Mouse (Mus musculus) embryonic facial prominence, embryonic 12.5 days (tissue): Measurements from ENCODE around the gene Clec2h. TPM values are rescaled to one million over a fixed set of nuclear protein-coding genes. Genes with fewer than 3 reads are reported as not detected.
"Not testable (repeated sequence)": the region's sequence is repeated elsewhere in the genome, so short reads cannot be mapped to it uniquely, and the experiment has no call there.

Experiments used
- ATAC-seq: fragments of 200-750 bp; cut with Nextera tagmentation; 2 replicates; pipeline ENCODE4 v1.8.0; 2017; ENCODE audit not compliant: insufficient number of reproducible peaks, insufficient read depth, low FRiP score, low TSS enrichment
- H3K27ac ChIP-seq: fragments of 300-500 bp; sonication (generic); 2 replicates; pipeline ENCODE4 v1.5.1; 2016; ENCODE audit warnings: mild to moderate bottlenecking
- H3K27me3 ChIP-seq: fragments of 300-500 bp; sonication (generic); 2 replicates; pipeline ENCODE4 v1.6.1; 2016; ENCODE audit warnings: mild to moderate bottlenecking, moderate library complexity
- H3K36me3 ChIP-seq: fragments of 300-500 bp; sonication (generic); 2 replicates; pipeline ENCODE4 v1.6.1; 2016; ENCODE audit warnings: mild to moderate bottlenecking
- H3K4me1 ChIP-seq: fragments of 300-500 bp; sonication (generic); 2 replicates; pipeline ENCODE4 v1.6.1; 2016
- H3K4me2 ChIP-seq: fragments of 300-500 bp; sonication (generic); replicated peaks from 2 replicates; pipeline ENCODE4 v1.6.1; 2016; ENCODE audit warnings: mild to moderate bottlenecking, moderate library complexity
- H3K4me3 ChIP-seq: fragments of 300-500 bp; sonication (generic); 2 replicates; pipeline ENCODE4 v1.5.1; 2016; ENCODE audit warnings: mild to moderate bottlenecking
- H3K9ac ChIP-seq: fragments of 300-500 bp; sonication (generic); 2 replicates; pipeline ENCODE4 v1.6.1; 2016; ENCODE audit warnings: mild to moderate bottlenecking, moderate library complexity
- H3K9me3 ChIP-seq: fragments of 300-500 bp; sonication (generic); 2 replicates; pipeline ENCODE4 v1.6.1; 2016; ENCODE audit warnings: mild to moderate bottlenecking, moderate library complexity
- WGBS: fragments of 180-500 bp; shearing (Covaris S2); methylation state at CpG from one replicate; pipeline ENCODE4 v1.1.7; 2016; 5-methylcytosine and 5-hydroxymethylcytosine counted together
- polyA plus RNA-seq: library from polyadenylated mRNA; unstranded; fragments of >200 nt; fragmentation: Nextera tagmentation; extraction: Ambion mirVana; gene quantifications from 2 replicates; pipeline ENCODE4 v1.2.1, GENCODE M21; 2016

Clec2h gene
- polyA plus RNA-seq: not detected in 2 replicates

DNA sequence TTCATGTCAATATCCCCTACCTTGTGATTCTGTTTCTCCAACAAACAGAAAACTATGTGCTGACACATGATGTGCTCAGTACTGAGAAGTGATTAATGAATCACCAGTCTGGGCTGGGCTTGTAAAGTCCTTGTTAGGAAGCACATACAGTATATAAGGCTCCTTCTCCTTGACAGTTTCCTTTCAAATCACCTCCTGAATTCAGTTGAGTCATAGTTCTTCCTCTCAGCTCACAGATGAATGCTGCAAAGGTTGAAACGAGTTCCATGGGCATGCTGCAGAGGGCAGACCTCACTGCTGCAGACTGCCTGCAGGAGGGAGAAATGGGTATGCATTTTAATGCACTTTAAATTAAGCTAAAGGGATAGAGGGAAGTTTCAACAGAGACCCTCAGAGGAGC is at the start of gene Clec2h:
Gene Clec2h (plus strand): TSS at position 180 of the 400 bp plus-strand sequence.
- Histone ChIP-seq H3K4me1 (no peaks in the 10 kb centered on the region), H3K27ac (no peak within 1 kb of the TSS), H3K4me3 (no peak within 1 kb of the TSS), H3K27me3 (no peaks in the 10 kb centered on the region), H3K9ac (no peak within 1 kb of the TSS), H3K4me2 (no peak within 1 kb of the TSS), H3K36me3 (no peaks in the 10 kb centered on the region), H3K9me3 (no peaks in the 10 kb centered on the region)
- 21% methylated on average over 1 of the region's 1 CpGs for WGBS
- no peak for ATAC-seq

DNA sequence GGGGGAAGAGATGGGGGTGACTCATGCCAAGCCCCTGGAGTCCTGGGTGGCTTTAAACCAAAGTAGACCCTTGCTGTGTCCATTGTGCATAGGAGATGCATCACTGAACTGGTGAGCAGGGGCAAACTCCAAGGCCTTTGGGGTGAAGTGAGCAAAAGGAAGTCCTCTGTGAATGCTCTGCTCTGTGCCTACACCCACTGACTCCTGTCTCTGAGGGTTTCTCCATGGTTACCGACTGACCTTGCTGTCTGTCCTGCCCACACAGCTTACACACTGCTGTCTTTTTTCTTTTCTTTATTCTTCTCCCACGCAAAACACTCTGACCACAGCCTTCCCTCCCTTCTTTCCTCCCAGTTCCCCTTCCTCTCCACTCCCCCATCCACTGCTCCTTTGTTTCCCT is 39.5 kb upstream of the Clec2h start:
- Histone ChIP-seq H3K4me1 (no peaks in the 10 kb centered on the region), H3K4me2 (no peak overlapping the region), H3K36me3 (no peaks in the 10 kb centered on the region), H3K9me3 (no peaks in the 10 kb centered on the region), H3K4me3 (no peak overlapping the region), H3K27me3 (no peaks in the 10 kb centered on the region), H3K9ac (no peak overlapping the region), H3K27ac (no peak overlapping the region)
- no peak for ATAC-seq
- 76% methylated on average over 2 of the region's 2 CpGs for WGBS

DNA sequence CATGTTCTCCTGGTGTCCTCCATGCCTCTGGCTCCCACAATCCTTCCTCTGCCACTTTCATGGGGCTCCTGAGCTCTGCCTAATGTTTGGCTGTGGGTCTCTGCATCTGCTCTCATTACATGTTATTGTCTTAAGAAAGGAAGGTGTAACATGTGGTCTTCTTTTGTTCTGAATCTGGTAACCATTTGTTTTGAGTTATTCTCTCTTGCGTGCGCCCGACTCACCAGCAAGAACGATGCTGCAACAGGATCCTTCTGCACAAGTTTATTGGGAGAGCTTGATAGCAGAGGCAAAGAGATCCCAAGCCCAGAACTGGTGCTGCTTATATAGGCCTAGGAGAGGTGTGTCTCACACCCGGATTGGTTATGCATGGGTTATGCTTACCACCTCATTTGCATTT is 38.8 kb upstream of the Clec2h start, which contains the start of gene Klrb1a:
Gene Klrb1a (minus strand): TSS at position 101 of the 400 bp plus-strand sequence.
- H3K4me3 ChIP-seq, H3K27me3 ChIP-seq, H3K9ac ChIP-seq, H3K27ac ChIP-seq, ATAC-seq, H3K36me3 ChIP-seq, H3K4me1 ChIP-seq, H3K9me3 ChIP-seq, H3K4me2 ChIP-seq: not testable (repeated sequence)
- 89% methylated on average over 5 of the region's 5 CpGs for WGBS

DNA sequence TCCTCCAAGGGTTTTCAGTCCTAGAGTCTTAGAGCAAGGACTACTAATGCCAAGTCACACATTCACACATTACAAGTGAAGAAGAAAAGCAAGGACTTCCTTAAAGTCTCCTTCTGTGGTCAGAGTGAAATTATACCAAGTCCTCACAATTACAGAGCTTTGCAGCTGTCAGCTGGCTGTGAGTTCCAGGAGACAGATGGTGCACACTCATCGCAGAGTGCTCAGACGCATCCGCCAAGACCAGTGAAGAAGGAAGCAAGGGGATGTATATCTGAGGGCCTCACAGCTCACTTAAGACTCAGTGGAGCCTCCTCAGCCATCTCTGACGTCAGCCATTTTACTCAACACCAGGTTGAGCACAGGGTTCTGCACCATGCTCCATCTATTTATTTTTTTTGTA is 37.8 kb upstream of the Clec2h start:
- no peak overlapping the region for H3K27ac ChIP-seq
- no peaks in the 10 kb centered on the region for H3K36me3 ChIP-seq

DNA sequence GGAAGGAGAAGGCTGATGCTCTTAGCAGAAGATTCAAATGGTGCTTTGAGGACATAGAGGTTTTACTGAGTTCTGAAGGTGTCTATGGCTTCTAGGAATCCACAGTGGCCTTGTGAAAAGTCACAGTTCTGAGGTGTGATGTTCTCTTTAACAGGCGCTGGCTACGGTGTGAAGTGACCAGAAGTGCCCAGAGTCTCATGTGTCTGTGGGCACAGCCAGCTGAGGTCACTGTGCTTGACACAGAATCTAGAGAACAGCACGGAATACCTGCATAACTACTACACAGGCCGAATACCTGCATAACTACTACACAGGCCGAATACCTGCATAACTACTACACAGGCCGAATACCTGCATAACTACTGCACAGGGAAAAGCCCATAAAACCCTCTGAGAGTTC is 36.9 kb upstream of the Clec2h start:
- not testable (repeated sequence) for H3K9me3 ChIP-seq, H3K27me3 ChIP-seq, H3K4me1 ChIP-seq, H3K4me3 ChIP-seq, H3K9ac ChIP-seq, H3K27ac ChIP-seq, H3K4me2 ChIP-seq, H3K36me3 ChIP-seq, ATAC-seq
- WGBS: 90% methylated on average over 6 of the region's 6 CpGs

More for the DNA sequence above, 37.8 kb upstream of the Clec2h start:
- Histone ChIP-seq H3K4me3 (no peak overlapping the region), H3K9ac (no peak overlapping the region), H3K4me1 (no peaks in the 10 kb centered on the region), H3K4me2 (no peak overlapping the region), H3K27me3 (no peaks in the 10 kb centered on the region), H3K9me3 (no peaks in the 10 kb centered on the region)
- no peak for ATAC-seq
- 84% methylated on average over 4 of the region's 4 CpGs for WGBS

DNA sequence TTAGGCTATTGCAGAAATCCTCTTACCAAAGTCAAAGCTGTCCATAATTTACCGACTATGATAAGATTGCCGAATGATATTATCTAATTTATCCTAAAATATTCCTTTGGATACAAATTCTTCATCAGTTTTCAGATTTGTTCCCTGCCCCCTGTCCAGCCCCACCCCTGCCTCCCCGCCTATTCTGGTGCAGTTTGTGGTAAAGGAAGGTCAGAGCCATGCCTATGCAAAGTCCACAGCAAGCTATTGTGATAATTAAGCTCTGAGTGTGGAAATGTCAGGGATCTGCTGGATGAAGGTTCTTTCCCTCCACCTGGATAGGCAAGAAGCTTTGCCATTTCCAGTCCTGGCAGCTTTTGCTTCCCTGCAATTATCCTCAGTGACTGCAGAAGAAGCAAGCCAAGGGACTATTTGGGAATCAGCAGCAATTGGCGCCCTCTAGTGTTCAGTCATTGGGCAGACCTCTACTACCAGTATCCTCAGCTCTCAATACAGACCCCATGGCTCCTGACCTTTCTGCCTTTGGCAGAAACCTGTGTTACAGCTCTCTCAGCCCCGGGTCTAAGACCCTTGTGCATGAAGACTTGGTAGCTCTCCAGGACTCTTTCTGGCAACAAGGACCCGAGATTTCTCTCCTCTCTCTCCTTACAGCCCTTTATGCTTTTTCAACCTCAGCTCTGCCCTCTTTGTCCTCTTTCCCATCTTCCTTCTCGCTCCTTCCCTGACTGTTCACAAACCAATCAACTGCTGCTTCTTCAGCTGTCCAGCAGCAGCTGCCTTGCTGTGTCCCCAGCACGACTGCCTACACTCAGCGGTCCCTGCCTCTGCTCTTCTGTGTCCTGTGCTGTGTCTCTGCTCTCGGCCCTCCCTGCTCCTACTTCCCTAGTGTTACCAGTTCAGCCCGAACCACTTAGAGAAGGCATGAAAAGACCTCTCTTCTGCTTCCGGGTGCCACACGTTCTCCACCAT is 32.1 kb upstream of the Clec2h start:
- not testable (repeated sequence) for H3K27ac ChIP-seq, H3K27me3 ChIP-seq, H3K4me2 ChIP-seq, H3K9me3 ChIP-seq, H3K4me1 ChIP-seq, H3K4me3 ChIP-seq, H3K9ac ChIP-seq, H3K36me3 ChIP-seq
- WGBS: 58% methylated on average over 13 of the region's 13 CpGs
- ATAC-seq: peak; percentile 76; the same call in 1 of the 2 replicates

DNA sequence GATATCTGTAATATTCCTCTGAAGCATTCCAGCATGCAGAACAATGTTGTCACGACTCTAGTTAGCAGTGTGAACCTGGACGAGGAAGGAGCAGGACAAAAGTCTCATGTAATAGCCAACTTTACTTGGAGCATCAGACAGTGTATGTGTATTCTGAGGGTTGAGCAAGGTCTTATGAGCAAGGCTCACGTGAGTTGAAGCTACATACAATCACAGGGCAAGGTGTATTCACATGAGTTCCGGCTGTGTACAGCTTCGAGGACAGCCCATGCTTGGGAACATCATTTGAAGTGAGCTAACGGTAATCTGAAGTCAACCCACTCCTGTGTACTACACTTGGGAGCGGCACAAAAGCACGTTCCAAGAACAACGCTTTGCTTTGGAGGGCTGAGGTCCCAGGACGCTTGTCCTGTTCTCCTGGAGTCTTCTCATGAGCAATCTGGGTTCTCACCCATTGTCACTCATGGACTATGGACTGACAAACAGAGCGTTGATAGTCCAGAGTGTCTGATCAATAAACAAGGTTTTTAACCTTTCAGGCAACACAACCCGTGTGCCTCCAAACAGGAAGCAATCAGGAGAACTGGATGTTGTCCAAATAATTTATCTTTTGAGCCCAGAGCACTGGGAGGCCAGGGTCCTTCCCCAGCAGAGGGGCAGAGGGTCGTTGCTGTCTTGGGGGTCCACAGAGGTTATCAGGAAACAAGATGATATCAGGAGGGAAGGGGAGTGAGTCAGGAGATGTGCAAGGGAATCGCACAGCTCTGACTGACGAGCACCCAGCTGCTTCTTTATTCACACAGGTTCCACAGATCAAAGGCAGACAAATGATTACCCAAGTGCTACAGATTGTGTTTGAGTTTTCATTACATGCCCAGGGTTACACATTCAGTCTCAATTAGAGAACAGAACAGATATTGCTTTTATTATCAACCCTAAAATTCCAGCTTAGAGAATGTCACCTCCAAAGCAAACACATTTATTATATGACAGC is 31.0 kb upstream of the Clec2h start:
- H3K4me3 ChIP-seq, H3K4me2 ChIP-seq, H3K36me3 ChIP-seq, H3K9me3 ChIP-seq, H3K27me3 ChIP-seq, H3K4me1 ChIP-seq, ATAC-seq, H3K27ac ChIP-seq, H3K9ac ChIP-seq: not testable (repeated sequence)
- 78% methylated on average over 15 of the region's 15 CpGs for WGBS

DNA sequence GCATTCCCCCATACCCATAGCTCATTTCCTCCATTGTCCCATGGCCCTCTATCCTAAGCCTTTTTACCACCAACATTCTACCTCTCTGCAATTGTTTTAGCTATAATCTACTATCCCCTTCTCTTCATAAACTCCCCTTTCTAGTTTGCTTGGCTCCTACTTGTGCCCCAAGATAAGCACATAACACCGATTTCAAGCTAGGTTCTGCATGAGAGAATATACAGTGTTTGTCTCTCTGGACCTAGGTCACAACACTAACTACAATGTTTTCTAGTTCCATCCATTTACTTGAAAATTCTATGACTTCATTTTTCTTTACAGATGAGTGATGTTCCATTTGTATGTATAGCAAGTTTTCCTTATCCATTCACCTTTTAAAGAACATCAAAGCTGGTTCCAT is 21.5 kb upstream of the Clec2h start:
- no peaks in the 10 kb centered on the region for H3K9me3 ChIP-seq
- no peak overlapping the region for H3K4me3 ChIP-seq
- H3K4me1 ChIP-seq: no peaks in the 10 kb centered on the region
- no peaks in the 10 kb centered on the region for H3K27me3 ChIP-seq
- no peak for ATAC-seq
- no peak overlapping the region for H3K4me2 ChIP-seq
- H3K27ac ChIP-seq: no peak overlapping the region
- 91% methylated on average over 1 of the region's 1 CpGs for WGBS
- no peaks in the 10 kb centered on the region for H3K36me3 ChIP-seq
- H3K9ac ChIP-seq: no peak overlapping the region

DNA sequence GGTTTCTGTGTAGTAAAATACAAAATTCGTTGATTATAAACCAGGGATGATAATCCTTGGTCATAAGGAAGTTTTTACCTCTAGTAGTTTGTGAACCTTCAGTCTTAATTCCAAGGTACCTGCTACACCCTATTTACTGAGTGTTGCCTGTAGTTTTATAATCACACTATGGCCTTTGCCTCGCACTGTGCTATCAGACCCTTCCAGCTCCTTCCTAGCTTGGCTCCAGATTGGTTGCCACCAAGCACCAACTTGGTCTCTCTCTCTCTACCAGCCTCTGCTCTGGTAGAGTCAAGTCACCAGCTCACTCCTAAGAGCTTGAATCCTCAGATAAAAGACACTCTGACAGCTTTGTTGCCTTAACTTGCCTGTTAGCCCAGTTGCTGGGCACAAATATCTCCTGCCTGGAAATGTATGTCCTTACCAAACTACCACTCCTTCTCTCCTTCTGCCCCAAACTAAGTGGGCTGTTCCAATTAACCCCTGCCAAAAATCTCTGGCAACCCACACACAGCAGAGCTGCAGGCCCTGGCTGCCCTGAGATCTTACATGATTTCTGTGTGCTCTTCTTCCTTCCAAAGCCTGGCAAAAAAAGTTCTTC is 21.0 kb upstream of the Clec2h start:
- no peak for ATAC-seq
- no peaks in the 10 kb centered on the region for H3K36me3 ChIP-seq
- no peaks in the 10 kb centered on the region for H3K4me1 ChIP-seq
- no peak overlapping the region for H3K4me2 ChIP-seq
- 76% methylated on average over 2 of the region's 2 CpGs for WGBS
- H3K4me3 ChIP-seq: no peak overlapping the region
- no peak overlapping the region for H3K9ac ChIP-seq
- H3K9me3 ChIP-seq: no peaks in the 10 kb centered on the region
- no peaks in the 10 kb centered on the region for H3K27me3 ChIP-seq
- H3K27ac ChIP-seq: no peak overlapping the region

DNA sequence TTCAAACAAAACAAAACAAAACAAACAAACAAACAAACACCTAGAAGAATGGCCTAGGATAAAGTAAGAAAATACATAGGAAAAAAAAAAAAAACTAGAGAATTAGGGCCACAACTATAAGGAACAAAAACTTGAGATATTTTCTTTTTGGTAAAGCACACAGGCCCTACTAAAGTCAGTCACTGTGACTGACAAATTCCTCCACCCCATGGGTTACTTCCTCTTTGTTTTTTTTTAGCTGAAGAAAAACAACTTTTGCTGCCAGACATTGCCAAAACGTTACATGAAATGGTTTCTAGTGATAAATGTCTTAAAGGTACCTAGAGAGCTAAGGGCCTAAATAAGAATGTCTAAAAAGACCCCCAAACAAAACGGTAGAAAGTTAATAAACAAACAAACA is 18.2 kb upstream of the Clec2h start:
- Histone ChIP-seq H3K9me3 (no peaks in the 10 kb centered on the region), H3K9ac (no peak overlapping the region), H3K4me3 (no peak overlapping the region), H3K4me1 (no peaks in the 10 kb centered on the region), H3K27ac (no peak overlapping the region), H3K36me3 (no peaks in the 10 kb centered on the region), H3K27me3 (no peaks in the 10 kb centered on the region), H3K4me2 (no peak overlapping the region)
- 51% methylated on average over 2 of the region's 2 CpGs for WGBS
- ATAC-seq: no peak

DNA sequence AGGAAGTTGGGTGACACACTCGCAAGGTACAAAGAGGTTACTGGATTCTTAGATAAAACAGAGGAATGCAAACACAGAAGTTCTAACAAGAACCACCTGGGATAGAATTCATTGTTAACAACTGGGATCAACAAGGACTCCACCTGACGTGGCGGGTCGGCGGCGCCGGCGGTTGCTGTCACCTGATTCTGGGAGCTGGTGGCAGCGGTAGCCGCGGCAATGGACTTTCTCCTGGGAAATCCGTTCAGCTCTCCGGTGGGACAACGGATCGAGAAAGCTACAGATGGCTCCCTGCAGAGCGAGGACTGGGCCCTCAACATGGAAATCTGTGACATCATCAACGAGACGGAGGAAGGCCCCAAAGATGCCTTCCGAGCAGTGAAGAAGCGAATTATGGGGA is 17.5 kb upstream of the Clec2h start:
- ATAC-seq, H3K9me3 ChIP-seq, H3K9ac ChIP-seq, H3K4me1 ChIP-seq, H3K27me3 ChIP-seq, H3K4me3 ChIP-seq, H3K4me2 ChIP-seq, H3K36me3 ChIP-seq, H3K27ac ChIP-seq: not testable (repeated sequence)
- WGBS: 97% methylated on average over 20 of the region's 20 CpGs
